Mouse (Mus musculus) urinary bladder, adult 2 months (tissue): ENCODE data around the gene Whamm. TPM values are rescaled to one million over a fixed set of nuclear protein-coding genes. Genes with fewer than 3 reads are reported as not detected.

Experiments
- DNase-seq: peaks from one replicate; pipeline ENCODE4 v3.0.0; 2022; ENCODE audit warnings: low spot score
- polyA plus RNA-seq: library from polyadenylated mRNA; depleted of rRNA; stranded (reverse); fragments of >200 nt; gene quantifications from 2 replicates; pipeline ENCODE4 v1.2.3, GENCODE M21; 2012

Whamm gene
- polyA plus RNA-seq, 1 experiment: 18.0 TPM

- DNase-seq: no peak
Observed at GRCm38 (mm10) chr7:81563506-81564015, 7.5 kb upstream of the Whamm start.

DNA sequence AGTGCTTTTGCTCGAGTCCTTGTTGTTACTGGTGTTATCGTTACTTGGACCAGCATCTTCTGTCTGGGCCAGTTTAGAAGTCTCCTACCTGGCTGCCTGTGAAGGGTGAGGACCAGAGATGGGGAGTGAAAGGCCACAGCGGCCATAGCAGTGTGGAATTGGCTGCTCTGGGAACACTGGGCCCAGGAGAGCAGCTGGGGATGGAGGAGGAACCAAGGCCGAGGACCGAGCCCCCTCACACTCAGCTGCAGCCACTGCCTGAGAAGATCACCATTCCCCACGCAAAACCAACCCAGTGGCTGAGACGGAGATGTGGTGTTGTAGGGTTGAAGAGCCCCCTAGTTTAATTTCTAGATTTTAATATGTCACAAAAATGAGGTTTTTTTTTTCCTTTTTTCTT, 6.3 kb upstream of the Whamm start:
- no peak for DNase-seq

DNA sequence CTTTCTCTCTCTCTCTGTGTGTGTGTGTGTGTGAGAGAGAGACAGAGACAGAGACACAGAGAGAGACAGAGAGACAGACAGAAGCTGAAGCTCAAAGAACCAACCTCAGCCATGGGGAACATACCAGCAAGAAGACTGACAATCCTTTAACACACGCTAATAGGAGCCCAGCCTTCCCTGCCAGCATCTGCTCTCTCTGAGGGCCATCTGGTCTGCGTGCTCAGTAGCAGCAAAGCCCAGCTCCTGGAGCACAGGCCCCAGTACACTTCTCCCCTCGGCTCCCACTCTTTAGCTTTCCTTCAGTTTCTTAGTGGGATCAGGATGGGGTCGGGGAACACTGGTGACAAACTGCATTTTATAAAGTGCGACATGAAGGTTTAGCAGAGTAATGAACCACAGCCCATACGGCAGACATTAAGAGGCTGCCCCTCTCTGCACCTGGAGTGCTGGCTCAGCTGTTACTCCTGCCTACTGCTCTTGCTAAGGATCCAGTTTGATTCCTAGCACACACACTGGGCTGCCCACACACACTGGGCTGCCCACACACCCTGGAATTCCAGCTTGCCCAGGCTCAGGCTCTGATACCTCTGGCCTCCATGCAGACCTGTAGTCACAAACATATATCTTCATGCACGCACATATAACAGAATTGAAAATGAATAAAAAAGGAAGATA, 5.5 kb upstream of the Whamm start:
- no peak for DNase-seq

DNA sequence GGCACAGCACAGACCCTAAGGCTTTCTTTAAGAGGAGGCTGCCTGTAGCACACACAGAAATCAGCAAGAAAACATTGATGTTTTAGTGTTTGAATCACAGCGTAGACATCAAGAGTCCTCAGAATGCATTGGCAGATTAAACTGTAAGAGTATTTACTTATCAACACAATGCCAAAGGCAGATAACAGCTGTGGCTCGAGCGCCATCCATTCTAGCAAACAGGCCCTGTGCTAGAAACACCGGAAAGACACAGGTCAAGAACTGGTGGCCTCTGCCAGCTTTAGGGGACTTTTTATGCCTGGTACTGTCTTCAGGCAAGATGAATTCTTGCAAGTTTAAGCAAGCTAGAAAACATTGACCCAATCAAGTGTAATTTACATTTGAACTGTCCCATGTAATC, 4.7 kb upstream of the Whamm start:
- no peak for DNase-seq

DNA sequence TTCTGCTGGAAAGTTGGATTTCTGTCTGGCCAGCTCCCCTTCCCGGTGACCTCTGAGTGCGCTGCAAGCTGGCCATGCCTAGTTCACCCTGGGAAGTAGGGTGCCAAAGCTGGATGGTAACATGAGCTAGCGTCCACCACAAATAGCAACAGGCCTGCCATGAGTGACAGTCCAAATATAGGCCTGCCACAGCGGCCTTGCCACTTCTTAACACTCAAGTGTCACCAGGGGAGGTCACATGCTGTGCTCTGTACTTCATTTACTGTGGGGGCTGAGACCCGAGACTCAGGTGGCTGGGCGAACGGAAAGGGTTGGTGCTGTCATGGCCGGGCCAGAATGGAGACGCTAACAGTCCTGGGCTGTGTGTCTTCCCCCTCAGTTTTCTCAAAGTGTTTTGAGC, 4.2 kb upstream of the Whamm start, which contains the start of gene Fsd2:
TSS of gene Fsd2 (minus strand) at position 53 of the 400 bp plus-strand sequence.
- DNase-seq: no peak

- DNase-seq: no peak
Observed at GRCm38 (mm10) chr7:81567396-81567795, 3.7 kb upstream of the Whamm start.

DNA sequence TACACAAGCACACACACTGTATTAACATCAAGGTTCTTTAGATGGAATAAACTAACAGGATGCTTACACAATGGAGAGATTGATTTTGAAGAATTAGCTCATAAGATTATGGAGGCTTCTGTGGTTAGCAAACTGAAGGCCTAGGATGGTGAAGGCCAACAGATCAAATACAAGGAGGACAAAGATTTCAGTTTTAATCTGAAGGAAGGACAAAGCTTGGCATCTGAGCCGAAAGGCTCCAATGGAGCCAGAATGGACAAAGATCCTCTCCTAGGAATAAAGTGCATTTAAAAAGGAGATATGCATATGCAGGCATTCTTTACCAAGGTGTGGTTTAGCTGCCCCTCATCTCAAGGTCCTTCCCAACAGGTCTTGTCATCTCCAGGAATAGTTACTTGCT, 1.2 kb upstream of the Whamm start:
- DNase-seq: no peak

- DNase-seq: no peak
Observed at GRCm38 (mm10) chr7:81570271-81570670, 795 bp upstream of the Whamm start.

DNA sequence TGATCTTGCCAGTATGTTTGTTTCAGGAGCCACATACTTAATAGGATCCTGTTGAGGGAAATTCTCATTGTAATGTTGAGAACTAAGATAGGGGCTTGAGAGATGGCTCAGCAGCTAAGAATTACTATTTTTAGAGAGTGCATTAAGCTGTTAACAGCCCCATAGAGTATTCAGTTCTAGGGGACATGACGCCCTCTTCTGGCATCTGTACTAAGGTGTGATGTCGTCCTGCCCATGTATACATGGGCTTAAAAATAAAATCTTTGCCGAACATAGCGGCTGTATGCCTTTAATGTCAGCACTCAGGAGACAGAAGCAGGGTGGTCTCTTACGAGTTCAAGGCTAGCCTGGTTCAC, 336 bp upstream of the Whamm start:
- DNase-seq: no peak

DNA sequence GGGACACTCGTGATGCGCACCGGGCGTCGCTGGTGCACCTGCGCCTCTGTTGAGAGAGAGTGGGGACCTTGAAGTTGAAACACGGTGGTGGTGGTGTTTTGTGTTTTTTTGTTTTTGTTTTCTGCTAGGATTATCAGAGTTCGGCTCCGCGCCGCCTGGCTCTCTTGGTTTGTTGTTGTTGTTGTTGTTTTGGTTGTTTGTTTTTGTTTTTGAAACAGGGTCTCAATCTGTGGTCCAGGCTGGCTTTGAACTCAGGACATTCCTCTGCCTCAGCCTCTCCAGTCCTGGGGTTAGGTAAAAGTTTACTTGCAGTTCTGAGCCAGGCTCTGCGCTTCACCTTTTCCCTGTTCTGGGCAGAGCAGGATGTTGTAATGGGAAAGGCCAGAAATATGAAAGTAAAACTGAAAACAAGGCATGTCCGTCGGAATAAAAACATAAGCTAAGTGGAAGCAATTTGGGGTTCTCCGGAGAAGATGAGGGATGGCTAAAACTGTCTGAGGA, 925 bp downstream of the Whamm start:
- no peak for DNase-seq

GRCm38 (mm10) chr7:81572610-81573268, 1.7 kb downstream of the Whamm start:
- DNase-seq: no peak

DNA sequence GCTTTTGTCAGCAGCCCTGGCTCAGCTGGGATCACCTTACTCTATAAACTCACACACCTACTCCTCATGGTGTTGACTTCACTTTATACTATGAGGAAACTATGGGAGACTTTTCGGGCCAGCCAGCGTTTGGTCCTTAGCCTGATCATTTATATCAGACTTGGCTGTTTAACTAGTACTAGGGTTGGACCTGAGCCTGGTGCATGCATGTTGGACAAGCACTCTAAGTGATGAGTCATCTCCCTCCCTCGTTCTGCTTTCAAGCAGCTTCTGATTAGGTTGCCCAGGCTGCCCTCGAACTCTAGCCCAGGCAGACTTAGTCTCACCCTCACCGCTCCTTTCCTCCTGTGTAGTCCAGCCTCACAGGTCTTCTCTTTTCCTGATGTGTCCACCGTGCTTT, 2.3 kb downstream of the Whamm start:
- DNase-seq: no peak

GRCm38 (mm10) chr7:81573821-81574220, 2.8 kb downstream of the Whamm start:
- DNase-seq: no peak

DNA sequence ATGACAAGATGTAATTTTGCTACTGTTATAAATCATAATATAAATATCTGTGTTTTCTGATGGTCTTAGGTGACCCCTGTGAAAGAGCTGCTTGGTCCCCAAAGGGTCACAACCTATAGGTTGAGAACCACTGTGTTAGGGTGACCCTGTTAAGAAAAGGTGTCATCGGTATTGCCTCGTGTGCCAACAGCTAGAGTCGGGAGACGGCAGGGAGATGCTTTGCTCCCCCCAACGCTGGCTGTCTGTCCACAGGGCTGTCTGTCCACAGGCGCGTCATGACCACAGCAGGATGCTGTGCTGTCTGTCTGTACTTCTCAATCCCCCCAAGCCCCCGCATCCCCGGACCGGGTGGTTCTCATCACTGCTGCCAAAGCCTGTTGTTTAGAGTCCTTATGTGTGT, 4.5 kb downstream of the Whamm start:
- no peak for DNase-seq

DNA sequence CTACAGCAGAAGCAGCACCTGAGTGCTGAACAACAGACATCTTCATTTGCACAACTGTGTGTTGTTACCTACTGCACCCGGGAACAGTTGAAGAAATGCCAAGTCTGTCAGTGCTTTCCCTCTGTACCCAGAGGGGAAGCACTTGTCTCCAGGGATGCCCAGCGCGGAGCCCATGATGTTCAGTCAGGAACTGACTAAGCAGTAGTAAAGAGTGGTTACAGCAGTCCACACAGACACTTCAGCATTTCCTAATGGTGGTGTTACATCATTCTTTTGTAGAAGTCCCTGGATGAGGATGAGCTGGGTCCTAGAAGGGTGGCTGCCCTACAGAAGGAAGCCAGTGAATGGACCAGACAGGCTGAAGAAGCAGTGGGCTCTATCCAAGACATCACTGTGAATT, 6.8 kb downstream of the Whamm start:
- DNase-seq: no peak

DNA sequence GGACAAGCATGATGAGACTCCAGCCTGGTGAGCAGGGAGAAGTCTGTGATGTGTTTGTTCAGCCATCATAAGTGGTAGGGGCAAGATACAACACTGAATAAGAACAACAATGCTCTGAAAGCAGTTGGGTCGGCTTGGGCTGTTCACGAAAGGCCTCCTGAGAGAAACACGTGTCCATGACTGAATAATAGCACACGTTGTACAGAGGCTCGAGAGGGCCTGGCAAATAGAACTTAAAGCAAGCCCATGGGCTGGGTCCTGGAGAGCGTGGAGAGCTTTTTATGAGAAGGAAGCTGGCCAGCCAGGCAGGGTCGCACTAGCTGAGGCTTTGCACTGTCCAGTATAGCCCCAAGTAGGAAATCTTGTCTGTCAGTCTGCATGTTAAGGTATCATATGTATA, 7.3 kb downstream of the Whamm start:
- no peak for DNase-seq

- no peak for DNase-seq
Observed at GRCm38 (mm10) chr7:81579312-81579711, 8.2 kb downstream of the Whamm start.

GRCm38 (mm10) chr7:81583512-81583911, 12.4 kb downstream of the Whamm start:
- DNase-seq: no peak

GRCm38 (mm10) chr7:81585326-81585725, 14.3 kb downstream of the Whamm start:
- no peak for DNase-seq

GRCm38 (mm10) chr7:81587238-81587637, 16.2 kb downstream of the Whamm start:
- DNase-seq: no peak

- no peak for DNase-seq
Observed at GRCm38 (mm10) chr7:81592686-81593085, 21.6 kb downstream of the Whamm start.

DNA sequence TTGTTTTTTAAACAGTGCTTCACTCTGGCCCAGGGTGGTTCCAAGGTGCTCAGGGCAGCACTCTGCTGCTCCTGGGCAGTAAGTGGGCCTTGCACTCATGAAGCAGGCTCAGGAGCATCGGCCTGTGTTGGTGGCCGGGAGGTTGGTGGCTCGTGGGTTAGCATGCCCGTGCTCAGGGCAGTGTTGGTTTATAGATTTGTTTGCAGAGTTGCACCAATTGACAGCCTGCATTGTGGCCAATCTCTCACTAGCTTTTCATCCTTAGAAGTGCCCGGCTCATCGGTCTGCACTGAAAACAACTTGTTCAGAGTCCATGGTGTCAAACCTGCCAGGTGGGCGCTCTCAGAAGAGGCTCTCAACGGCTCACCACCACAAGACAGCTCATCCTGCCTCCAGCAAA, 22.3 kb downstream of the Whamm start:
- no peak for DNase-seq

DNA sequence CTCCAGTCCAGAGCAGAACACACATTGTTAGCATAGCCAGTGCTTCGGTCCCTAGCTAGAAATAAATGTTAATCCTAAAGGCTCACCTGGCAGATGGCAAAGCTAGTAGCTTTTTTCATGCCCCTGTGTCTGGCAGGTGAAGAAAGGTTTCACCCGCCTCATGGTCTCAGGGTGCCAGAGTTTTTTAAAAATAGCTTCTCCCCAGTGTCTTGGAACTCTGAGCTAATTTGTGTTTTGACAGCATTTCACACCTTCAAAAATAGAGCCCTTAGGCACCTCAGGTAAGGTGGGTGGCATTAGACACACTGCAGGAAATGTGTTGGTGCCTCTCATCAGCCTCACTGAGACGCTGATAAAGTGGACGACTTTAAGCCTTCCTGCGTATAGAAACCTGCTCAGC, 24.0 kb downstream of the Whamm start:
- DNase-seq: no peak
